Comparison of ENCODE assay signal across 10 mouse cellular contexts in genomic region chr19:53184911-53185310, GRCm38 (mm10). TPM values are rescaled to one million over a fixed set of nuclear protein-coding genes. Genes with fewer than 3 reads are reported as not detected.
DNase-seq lines count a peak whose midpoint lies in the region; ATAC-seq and TF ChIP-seq lines count a peak whose summit lies in the region.
"Had no signal": no experiment of that assay in that cellular context is flagged by ENCODE, and none has a peak within 500 bp of the region (broad histone marks: within the 10 kb centered on the region; RNA-seq: fewer than 3 reads in every experiment).

No protein-coding gene starts in this region.

- no peak overlapping the region for H3K4me3 ChIP-seq in kidney, adult 2 months (ENCODE audit: insufficient read depth, low read depth, low read length)
- H3K4me3 ChIP-seq in bone marrow, adult 2 months (replicated peaks; ENCODE audit: control insufficient read depth, low read depth, low read length) = no peak overlapping the region
- H3K4me3 ChIP-seq in heart, postnatal 0 days (ENCODE audit: low read depth, low read length) = no peak overlapping the region
- H3K4me3 ChIP-seq: forebrain, embryonic 15.5 days; left cerebral cortex, adult 2 months; myocyte had no signal

- peak overlapping the region; percentile 30; the same call in 1 of the 2 replicates for H3K27ac ChIP-seq in kidney, adult 2 months (ENCODE audit: insufficient read depth, low read depth, low read length)
- H3K27ac ChIP-seq in bone marrow, adult 2 months (ENCODE audit: control insufficient read depth, insufficient read depth, low read depth, low read length, poor library complexity) = peak overlapping the region; percentile 42; the same call in 1 of the 2 replicates
- H3K27ac ChIP-seq in heart, postnatal 0 days (ENCODE audit: low read depth) = peak overlapping the region; percentile 77
- H3K27ac ChIP-seq: forebrain, embryonic 15.5 days had no signal

- no peaks in the 10 kb centered on the region for H3K27me3 ChIP-seq in kidney, adult 2 months (replicated peaks; ENCODE audit: control insufficient read depth, insufficient read depth, low read length)
- no peaks in the 10 kb centered on the region for H3K27me3 ChIP-seq in heart, postnatal 0 days (ENCODE audit: control insufficient read depth, insufficient read depth, low read length)
- H3K27me3 ChIP-seq: forebrain, embryonic 15.5 days had no signal

- no peak overlapping the region for H3K9ac ChIP-seq in heart, postnatal 0 days (replicated peaks; ENCODE audit: low read depth, low read length)
- H3K9ac ChIP-seq: forebrain, embryonic 15.5 days had no signal

- no peak for ATAC-seq in heart, postnatal 0 days (ENCODE audit: insufficient read depth, low read depth)
- peak; percentile 32 for ATAC-seq in megakaryocyte progenitor cell, adult 5-6 weeks (replicated peaks; ENCODE audit: poor library complexity)
- ATAC-seq: forebrain, embryonic 15.5 days had no signal

- H3K4me1 ChIP-seq in kidney, adult 2 months (ENCODE audit: control insufficient read depth, insufficient read depth, low read length) = peaks cover 41% of the 10 kb centered on the region
- peaks cover 15% of the 10 kb centered on the region for H3K4me1 ChIP-seq in bone marrow, adult 2 months (ENCODE audit: control insufficient read depth, insufficient read depth, low read length)
- H3K4me1 ChIP-seq in heart, postnatal 0 days (ENCODE audit: control insufficient read depth, insufficient read depth) = peaks cover 75% of the 10 kb centered on the region

- peak overlapping the region; percentile 26; the same call in 1 of the 2 replicates for H3K4me2 ChIP-seq in heart, postnatal 0 days (ENCODE audit: low read depth, low read length)
- H3K4me2 ChIP-seq: forebrain, embryonic 15.5 days had no signal

- 78% methylated on average over 5 of the region's 5 CpGs for WGBS in kidney, adult 2 months
- 33% methylated on average over 5 of the region's 5 CpGs for WGBS in bone marrow, adult 2 months
- WGBS in heart, postnatal 0 days = 32% methylated on average over 5 of the region's 5 CpGs

- H3K9me3 ChIP-seq in heart, postnatal 0 days (replicated peaks; ENCODE audit: control insufficient read depth, low read length) = no peaks in the 10 kb centered on the region
- H3K9me3 ChIP-seq: forebrain, embryonic 15.5 days had no signal

- no peak for TF ChIP-seq EP300 in heart, postnatal 0 days (IDR thresholded peaks at IDR 0.05; ENCODE audit: low read depth)

- TF ChIP-seq POLR2A in kidney, adult 2 months (IDR thresholded peaks at IDR 0.05; ENCODE audit: low read depth, low read length) = no peak
- TF ChIP-seq POLR2A in bone marrow, adult 2 months (IDR thresholded peaks at IDR 0.05; ENCODE audit: borderline replicate concordance, control insufficient read depth, low read depth, low read length) = no peak

- no peaks in the 10 kb centered on the region for H3K36me3 ChIP-seq in kidney, adult 2 months (ENCODE audit: control insufficient read depth, insufficient read depth, low read length)
- H3K36me3 ChIP-seq in heart, postnatal 0 days (replicated peaks; ENCODE audit: control insufficient read depth, insufficient read depth, low read length) = no peaks in the 10 kb centered on the region
- H3K36me3 ChIP-seq: forebrain, embryonic 15.5 days had no signal

- no peak for DNase-seq in kidney, adult 2 months
- no peak for DNase-seq in kidney, postnatal 10 days
- no peak for DNase-seq in heart, postnatal 0 days (ENCODE audit: low spot score)
- no peak for DNase-seq in urinary bladder, postnatal 25 days (ENCODE audit: low spot score)
- DNase-seq in kidney, adult 18-20 months = no peak

- TF ChIP-seq CTCF in kidney, adult 2 months (conservative IDR thresholded peaks at IDR 0.05; ENCODE audit: insufficient read depth, insufficient read length, low read depth, low read length) = no peak
- TF ChIP-seq CTCF in bone marrow, adult 2 months (IDR thresholded peaks at IDR 0.05; ENCODE audit: control insufficient read depth, insufficient read depth, low read length) = no peak
- TF ChIP-seq CTCF in heart, postnatal 0 days (IDR thresholded peaks at IDR 0.05; ENCODE audit: low read depth) = no peak

RNA-seq across cellular contexts. Expression of gene Add3, which starts 44.7 kb away (rescaled TPM):
- 52.9 and 61.6 TPM in 2 replicates for polyA plus RNA-seq in kidney, adult 2 months (2012; rRNA removed)
- 21.3 and 43.6 TPM in 2 replicates for polyA plus RNA-seq in bone marrow, adult 2 months (2011; ENCODE audit: insufficient read depth, insufficient read length, low replicate concordance, missing spikeins)
- 62.1 and 78.8 TPM in 2 replicates for total RNA-seq in heart, postnatal 0 days (2014; rRNA removed; ENCODE audit: low replicate concordance)
- polyA plus RNA-seq in heart, postnatal 0 days (2015; fragmentation: Nextera tagmentation; extraction: Ambion mirVana) = 81.2 and 82.9 TPM in 2 replicates
- total RNA-seq in megakaryocyte progenitor cell, adult 5-6 weeks (2015) = 36.6 and 37.5 TPM in 2 replicates
- 43.8 and 46.8 TPM in 2 replicates for total RNA-seq in megakaryocyte progenitor cell, adult 5-6 weeks (2017)
